Mouse (Mus musculus): ENCODE data around the gene Lyrm4.

- TF ChIP-seq CTCF (IDR thresholded peaks at IDR 0.05) (no peak), POLR2A (IDR thresholded peaks at IDR 0.05; ENCODE audit: insufficient read depth, low read depth, low read length) (no peak)
Measured at GRCm38 (mm10) chr13:35940934-35941333, 176.4 kb downstream of the Lyrm4 start.
